Mouse (Mus musculus) liver, adult 2 months (tissue): ENCODE measurements at regions not wholly inside any gene's neighbourhood (a gene's known extent, or its start where the extent isn't known, plus 50 kb on each side); places are given as distances from the start of the nearest gene placed in this dataset.

Experiments used
- CTCF ChIP-seq: fragments of 200-500 bp; IDR thresholded peaks from 2 replicates; pipeline ENCODE4 v1.5.1; 2011; ENCODE audit warnings: low read depth, low read length, control low read depth
- POLR2A ChIP-seq: fragments of 200-500 bp; IDR thresholded peaks from 2 replicates; pipeline ENCODE4 v1.6.1; 2011; ENCODE audit warnings: low read length, control low read depth; ENCODE audit not compliant: insufficient read depth; ENCODE audit errors: extremely low read depth

DNA sequence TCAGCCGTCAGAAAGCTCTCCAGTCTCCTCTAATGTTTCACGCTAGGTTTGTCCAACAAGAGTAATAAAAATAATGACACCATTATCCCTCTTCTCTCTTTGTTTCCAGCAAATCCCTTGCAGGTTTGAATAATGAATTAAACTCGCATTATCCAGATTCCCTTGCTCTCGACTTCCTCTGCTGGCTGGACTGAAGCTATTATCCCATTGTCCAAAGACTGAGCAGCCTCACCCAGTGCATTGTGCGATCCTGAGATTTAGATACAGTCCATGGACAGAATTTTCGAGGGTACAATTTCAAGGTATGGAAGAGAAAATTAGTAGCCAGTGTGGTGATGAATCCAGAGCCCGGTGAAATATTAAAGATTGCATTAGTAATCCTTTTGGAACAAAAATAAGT is 270.3 kb downstream of the En1 start:
- TF ChIP-seq POLR2A (no peak), CTCF (no peak)
